Mouse (Mus musculus) layer of hippocampus, postnatal 25 days (tissue): ENCODE results near the gene Hrh1. TPM values are rescaled to one million over a fixed set of nuclear protein-coding genes. Genes with fewer than 3 reads are reported as not detected.
"Not testable (repeated sequence)": the region's sequence is repeated elsewhere in the genome, so short reads cannot be mapped to it uniquely, and the experiment has no call there.

Experiments used
- DNase-seq, 2 experiments: peaks; one replicate each; pipeline ENCODE4 v3.0.0; 2022; ENCODE audit warnings: mixed read lengths in 2 of 2, low spot score in 1 of 2; ENCODE audit errors: extremely low spot score in 1 of 2
- total RNA-seq, 2 experiments: library from RNA; stranded (reverse); gene quantifications; 2 replicates each; pipeline ENCODE4 v1.2.3; 2021

Hrh1 gene
- total RNA-seq, 2 experiments from 2014 or later, result 4.5 to 5.1 TPM

DNA sequence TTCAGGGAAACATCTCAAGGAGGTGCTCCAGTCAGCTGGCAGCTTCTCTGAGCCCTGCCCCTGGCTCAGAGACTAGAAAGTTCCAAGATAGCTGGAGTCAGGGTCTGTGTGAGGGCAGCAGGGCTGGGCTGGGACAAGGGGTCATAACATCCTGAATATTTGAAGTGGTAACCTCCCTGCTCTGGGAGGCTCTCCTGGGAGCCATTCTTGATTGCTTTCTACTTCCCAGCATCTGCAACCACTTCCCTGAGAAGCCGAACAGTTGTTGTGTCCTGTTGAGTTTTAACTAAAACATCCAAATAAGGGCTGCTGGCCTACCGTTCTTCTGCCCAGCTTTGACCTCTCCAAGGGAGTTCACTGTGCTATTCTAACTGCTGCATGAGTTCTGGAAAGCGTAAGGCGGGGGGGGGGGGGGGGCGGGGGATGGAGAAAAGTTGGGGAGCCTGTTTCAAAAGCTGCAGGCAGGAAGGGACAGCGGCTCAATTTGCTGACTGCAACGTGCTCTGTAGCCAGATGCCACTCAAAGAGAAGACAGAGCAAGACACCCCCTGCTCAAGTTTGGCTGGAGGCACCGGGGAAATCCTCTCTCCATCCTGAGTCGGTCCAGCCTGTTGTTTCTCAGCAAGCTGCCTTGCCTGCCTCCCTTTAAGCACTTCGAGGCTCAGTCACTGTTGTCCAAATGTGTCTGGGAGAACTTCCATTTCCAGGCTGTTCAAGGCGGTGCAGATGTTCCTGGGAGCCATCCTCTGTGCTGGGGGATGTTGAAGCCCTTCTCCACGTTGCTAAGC, 58.7 kb downstream of the Hrh1 start:
- DNase-seq, result no peak

DNA sequence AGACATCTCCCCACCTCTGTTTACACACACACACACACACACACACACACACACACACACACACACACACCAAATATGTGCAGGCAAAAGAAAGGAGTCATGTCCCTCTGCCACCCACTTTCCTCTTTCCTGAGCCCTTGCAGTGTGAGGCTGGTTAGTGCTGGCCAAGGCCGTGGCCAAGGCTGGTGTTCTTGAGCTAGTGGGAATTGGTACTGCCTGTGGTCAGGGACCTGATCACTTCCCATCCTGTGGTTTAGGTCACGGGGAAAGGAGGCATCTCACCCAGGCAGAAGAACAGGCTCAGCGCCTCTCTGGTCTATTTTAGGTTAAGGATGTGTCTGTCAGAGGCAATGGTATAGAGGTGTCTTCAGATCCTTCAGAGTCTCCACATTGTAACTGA, 59.6 kb downstream of the Hrh1 start:
- DNase-seq, result no peak

DNA sequence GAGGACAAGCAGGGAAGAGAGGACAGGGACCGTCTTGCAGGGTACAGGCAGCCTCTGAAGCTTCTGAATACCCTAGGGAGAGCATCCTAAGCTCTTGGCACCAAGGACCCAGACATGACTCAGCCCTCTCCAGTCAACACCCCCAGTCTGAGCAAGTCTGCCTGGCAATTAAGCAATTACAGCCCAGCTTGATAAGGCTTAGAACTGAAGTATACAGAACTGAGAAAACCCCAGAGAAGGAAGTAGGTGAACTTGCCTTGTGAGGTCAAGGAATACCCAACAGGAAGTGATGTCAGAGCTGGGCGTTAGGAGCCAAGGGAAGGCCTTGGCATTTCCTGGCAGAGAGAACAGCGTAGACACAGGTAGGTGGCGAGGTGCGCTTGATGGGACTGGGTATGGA, 60.5 kb downstream of the Hrh1 start:
- DNase-seq, result no peak

DNA sequence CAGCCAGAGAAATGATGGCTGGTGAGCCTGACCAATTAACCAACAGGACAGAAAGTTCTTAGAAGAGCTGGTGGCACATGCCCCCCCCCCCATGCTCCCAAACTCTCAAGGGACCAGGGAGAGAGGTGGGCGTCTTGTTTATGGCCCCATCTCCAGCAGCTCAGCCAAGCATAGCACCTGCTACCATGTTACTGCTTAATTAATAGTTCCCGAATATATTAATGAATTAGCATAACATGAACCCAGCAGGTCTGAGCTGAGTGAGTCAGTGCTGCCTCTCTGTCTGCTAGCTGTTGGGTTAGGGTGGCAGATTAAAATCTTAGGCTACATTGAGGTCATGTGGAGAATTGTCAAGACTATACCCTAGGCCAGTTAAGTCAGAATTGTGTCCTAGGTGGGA, 62.2 kb downstream of the Hrh1 start:
- DNase-seq, result no peak

DNA sequence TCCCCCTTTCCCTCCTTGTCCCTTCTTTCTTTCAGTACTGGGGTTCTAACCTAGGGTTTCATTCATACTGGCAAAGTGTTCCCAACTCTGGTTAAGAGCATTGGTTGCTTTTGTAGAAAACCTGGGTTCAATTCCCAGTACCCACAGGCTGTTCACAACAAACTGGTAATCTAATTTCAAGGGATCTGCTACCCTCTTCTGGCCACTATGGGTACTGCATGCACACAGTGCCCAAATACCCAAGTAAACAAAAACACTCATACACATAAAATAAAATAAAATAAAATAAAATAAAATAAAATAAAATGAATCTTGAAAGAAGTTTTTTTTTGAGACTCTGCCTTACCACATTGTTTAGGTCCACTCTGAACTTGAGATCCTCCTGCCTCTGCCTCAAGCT, 63.8 kb downstream of the Hrh1 start:
- DNase-seq, result no peak

DNA sequence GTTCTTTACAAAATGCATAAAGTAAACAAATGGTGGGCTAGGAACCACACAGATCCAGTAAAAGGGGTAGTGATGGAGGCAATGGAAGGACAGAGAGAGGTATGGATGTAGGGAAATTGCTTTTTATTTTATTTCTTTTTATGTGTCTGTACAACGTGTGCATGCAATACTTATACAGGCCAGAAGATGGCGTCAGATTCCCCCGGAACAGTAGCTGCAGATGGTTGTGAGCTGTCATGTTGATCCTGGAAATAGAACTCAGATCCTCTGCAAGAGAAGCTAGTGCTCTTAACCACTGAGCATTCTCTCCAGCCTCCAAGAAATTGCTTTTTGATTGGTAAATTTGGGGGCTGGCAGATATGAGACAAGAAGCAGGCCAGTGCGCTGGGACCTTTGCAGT, 65.0 kb downstream of the Hrh1 start:
- DNase-seq, result peak in 1 of 2 experiments; percentile 38

DNA sequence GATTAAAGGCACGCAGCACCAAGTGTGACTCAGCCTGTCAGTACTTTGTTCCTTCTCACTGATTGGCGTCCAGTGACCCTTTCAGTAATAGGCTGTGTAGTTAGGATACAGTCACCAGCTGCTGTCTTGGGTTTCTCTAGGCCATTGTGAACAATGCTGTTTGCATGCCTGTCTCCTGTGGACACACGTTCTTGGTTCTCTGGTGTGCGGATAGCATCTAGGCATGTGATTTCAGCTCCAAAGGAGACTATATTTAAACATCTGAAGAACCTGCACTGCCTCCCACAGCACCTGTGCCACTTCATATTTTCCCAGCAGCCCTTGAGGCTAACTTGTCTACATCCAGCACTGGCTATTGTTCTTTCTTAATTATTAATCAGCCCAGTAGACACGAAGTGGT, 75.8 kb downstream of the Hrh1 start:
- no peak for DNase-seq

DNA sequence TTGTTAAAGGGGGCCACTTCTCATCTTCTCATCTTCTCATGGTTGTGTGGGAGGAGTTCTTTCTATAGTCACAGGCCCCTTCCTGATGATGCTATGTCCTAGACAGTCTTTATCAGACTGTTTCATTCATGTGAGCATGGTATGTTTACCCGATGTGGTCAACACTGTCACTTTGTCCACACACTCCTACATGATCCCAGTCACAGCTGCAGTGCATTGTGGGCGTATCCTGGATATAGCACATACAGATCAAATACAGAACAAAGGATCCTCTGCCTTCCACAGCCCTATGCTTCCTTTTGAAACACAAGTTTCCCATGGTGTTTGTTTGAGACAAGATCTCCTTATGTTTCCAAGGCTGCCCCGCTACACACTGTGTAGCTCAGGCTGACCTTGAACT, 76.3 kb downstream of the Hrh1 start:
- DNase-seq, result no peak

DNA sequence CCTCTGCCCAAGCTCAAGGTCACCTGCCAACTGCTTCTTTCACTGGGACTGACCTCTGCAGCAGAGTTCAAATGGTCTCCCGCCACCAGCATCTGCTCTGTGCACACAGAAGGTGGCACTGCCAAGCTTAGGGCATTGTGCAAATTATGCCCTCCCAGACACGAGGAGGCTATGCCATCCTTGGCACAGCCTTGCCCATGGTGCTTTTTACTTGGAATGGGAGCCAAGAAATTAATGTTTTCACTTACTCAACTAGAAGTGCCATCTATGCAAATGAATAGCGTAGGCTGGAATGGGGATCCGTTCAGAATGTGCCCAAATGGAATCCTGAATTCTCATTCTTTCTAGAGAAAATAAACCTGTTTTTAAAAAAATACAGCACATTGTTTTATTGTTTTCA, 77.2 kb downstream of the Hrh1 start:
- DNase-seq, result no peak

DNA sequence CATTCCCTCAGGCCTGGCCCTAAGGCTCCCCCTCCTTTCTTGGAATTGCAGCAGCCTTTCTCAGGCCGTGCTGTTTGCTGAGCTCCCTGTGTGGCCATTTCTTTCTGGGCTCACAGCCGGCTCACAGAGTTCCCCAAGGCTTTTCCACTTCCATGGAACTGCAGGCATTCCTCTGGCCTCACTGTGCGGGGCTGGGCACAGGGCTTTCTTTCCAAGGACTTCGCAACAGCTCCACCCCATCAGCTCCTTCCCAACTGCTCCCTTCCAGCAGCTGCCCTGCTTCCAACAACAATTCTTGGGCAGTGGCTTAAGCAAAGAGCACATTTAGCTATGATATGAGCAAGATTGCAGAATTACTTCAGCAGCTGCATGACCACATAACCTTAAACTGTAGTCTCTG, 81.0 kb downstream of the Hrh1 start:
- no peak for DNase-seq

DNA sequence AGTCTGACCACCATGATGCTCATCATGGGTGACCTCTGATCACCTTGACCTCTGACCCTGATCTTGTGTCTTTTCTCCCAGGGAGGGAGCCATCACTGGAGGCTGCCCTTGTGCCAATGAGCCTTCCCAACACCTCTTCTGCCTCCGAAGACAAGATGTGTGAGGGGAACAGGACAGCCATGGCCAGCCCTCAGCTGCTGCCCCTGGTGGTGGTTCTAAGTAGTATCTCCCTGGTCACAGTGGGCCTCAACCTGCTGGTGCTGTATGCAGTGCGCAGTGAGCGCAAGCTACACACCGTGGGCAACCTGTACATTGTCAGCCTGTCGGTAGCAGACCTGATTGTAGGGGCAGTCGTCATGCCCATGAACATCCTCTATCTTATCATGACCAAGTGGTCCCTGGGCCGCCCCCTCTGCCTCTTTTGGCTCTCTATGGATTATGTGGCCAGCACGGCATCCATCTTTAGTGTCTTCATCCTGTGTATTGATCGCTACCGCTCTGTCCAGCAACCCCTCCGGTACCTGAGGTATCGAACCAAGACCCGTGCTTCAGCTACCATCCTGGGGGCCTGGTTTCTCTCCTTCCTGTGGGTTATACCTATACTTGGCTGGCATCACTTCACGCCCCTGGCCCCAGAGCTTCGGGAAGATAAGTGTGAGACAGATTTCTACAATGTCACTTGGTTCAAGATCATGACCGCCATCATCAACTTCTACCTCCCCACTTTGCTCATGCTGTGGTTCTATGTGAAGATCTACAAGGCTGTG, 82.1 kb downstream of the Hrh1 start:
- no peak for DNase-seq

DNA sequence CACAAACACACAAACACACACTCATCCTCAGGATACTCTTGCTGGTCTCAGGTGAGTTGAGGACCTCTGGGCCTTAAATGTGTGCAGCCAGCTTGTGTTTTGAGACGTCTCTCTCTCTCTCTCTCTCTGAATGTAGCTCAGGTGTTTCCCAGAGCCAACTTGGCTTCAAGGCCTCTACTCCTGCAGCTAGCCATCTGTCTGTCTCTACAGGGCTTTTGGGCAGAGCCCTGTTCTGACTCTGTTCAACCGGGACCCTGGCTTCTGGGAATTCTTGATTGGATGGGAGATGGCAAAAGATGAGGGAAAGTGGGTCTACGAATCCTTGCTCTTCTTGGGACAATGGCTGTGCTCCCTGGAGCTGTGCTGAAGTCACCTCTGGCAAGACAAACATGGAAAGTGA, 91.6 kb downstream of the Hrh1 start:
- DNase-seq, result no peak

DNA sequence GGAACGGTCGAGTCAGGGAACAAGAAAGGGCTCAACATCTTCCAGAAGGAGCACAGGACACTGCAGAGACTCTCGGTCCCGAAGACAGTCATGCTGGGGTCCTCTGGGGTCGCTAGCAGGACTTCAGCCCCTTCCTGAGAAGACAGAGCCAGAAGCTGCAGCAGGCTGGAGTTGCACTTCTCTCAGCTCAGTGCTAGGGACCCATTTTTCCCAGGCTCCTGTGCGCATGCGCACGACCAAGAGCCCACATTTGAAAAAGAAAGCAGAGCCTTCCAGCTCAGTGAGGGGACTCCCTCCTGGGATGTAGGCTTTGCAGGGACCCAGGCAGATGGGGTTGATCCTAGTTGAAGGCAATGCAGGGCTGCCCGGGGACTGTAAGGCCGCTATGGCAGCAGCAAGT, 94.9 kb downstream of the Hrh1 start:
- not testable (repeated sequence) for DNase-seq

DNA sequence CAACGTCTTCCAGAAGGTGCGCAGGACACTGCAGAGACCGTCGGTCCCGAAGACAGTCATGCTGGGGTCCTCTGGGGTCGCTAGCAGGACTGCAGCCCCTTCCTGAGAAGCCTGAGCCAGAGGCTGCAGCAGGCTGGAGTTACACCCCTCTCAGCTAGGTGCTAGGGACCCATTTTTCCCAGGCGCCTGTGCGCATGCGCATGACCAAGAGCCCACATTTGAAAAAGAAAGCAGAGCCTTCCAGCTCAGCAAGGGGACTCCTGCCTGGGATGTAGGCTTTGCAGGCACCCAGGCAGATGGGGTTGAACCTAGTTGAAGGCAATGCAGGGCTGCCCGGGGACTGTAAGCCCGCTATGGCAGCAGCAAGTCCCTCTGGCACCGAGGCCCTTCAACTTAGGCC, 97.3 kb downstream of the Hrh1 start:
- peak in 1 of 2 experiments; percentile 30 for DNase-seq

DNA sequence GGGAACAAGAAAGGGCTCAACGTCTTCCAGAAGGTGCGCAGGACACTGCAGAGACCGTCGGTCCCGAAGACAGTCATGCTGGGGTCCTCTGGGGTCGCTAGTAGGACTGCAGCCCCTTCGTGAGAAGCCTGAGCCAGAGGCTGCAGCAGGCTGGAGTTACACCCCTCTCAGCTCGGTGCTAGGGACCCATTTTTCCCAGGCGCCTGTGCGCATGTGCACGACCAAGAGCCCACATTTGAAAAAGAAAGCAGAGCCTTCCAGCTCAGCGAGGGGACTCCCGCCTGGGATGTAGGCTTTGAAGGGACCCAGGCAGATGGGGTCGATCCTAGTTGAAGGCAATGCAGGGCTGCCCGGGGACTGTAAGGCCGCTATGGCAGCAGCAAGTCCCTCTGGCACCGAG, 116.3 kb downstream of the Hrh1 start:
- peak in 1 of 2 experiments; percentile 8 for DNase-seq

DNA sequence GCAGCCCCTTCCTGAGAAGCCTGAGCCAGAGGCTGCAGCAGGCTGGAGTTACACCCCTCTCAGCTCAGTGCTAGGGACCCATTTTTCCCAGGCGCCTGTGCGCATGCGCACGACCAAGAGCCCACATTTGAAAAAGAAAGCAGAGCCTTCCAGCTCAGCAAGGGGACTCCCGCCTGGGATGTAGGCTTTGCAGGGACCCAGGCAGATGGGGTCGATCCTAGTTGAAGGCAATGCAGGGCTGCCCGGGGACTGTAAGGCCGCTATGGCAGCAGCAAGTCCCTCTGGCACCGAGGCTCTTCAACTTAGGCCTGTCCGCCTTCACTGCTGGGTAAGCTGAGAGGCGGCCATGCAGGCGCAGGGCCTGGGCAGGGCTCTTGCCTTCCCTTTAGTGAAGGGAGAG, 131.0 kb downstream of the Hrh1 start:
- DNase-seq, result not testable (repeated sequence)

Other genes with a start within 250 kb of the Hrh1 start
- 100 to 1,000 TPM; 292 to 295 TPM for gene Slc6a1, start 115.3 kb upstream of the Hrh1 start, total RNA-seq
- gene Atg7, start 245.2 kb downstream of the Hrh1 start, total RNA-seq, result 10 to 100 TPM; 23.8 to 26.2 TPM